Mouse (Mus musculus) liver, adult 2 months (tissue): ENCODE measurements around the gene Rrp7a. TPM values are rescaled to one million over a fixed set of nuclear protein-coding genes. Genes with fewer than 3 reads are reported as not detected.

Experiments used
- DNase-seq: peaks from one replicate; pipeline ENCODE4 v3.0.0-alpha.2; 2011; ENCODE audit warnings: low read depth, low spot score; ENCODE audit errors: extremely low read depth
- H3K27ac ChIP-seq: fragments of 200-500 bp; replicated peaks from 2 replicates; pipeline ENCODE4 v1.5.1; 2012; ENCODE audit warnings: low read depth, mild to moderate bottlenecking, control low read depth, inconsistent platforms, low read length; ENCODE audit not compliant: insufficient read depth
- H3K27me3 ChIP-seq: fragments of 200-500 bp; 2 replicates; pipeline ENCODE4 v1.6.1; 2012; ENCODE audit warnings: mild to moderate bottlenecking, moderate library complexity, low read length, inconsistent platforms; ENCODE audit not compliant: control insufficient read depth, insufficient read depth
- H3K36me3 ChIP-seq: fragments of 200-500 bp; 2 replicates; pipeline ENCODE4 v1.6.1; 2012; ENCODE audit warnings: low read length, inconsistent platforms; ENCODE audit not compliant: control insufficient read depth, insufficient read depth
- H3K4me1 ChIP-seq: fragments of 200-500 bp; 2 replicates; pipeline ENCODE4 v1.6.1; 2011; ENCODE audit warnings: low read length; ENCODE audit not compliant: control insufficient read depth, insufficient read depth
- H3K4me3 ChIP-seq: fragments of 200-500 bp; 2 replicates; pipeline ENCODE4 v1.5.1; 2011; ENCODE audit warnings: low read depth, mild to moderate bottlenecking, control low read depth, low read length, moderate library complexity; ENCODE audit not compliant: insufficient read depth
- H3K79me2 ChIP-seq: fragments of 200-500 bp; 2 replicates; pipeline ENCODE4 v1.6.1; 2012; ENCODE audit warnings: inconsistent platforms, mild to moderate bottlenecking, low read length, moderate library complexity; ENCODE audit not compliant: control insufficient read depth, insufficient read depth
- H3K9ac ChIP-seq: fragments of 200-500 bp; 2 replicates; pipeline ENCODE4 v1.6.1; 2012; ENCODE audit warnings: low read depth, mild to moderate bottlenecking, control low read depth, inconsistent platforms, low read length
- CTCF ChIP-seq: fragments of 200-500 bp; IDR thresholded peaks from 2 replicates; pipeline ENCODE4 v1.5.1; 2011; ENCODE audit warnings: low read depth, low read length, control low read depth
- POLR2A ChIP-seq: fragments of 200-500 bp; IDR thresholded peaks from 2 replicates; pipeline ENCODE4 v1.6.1; 2011; ENCODE audit warnings: low read length, control low read depth; ENCODE audit not compliant: insufficient read depth; ENCODE audit errors: extremely low read depth
- WGBS: fragments of 180-500 bp; shearing (Covaris S2); methylation state at CpG from one replicate; pipeline ENCODE4 v1.1.7; 2018; 5-methylcytosine and 5-hydroxymethylcytosine counted together
- polyA plus RNA-seq: library from polyadenylated mRNA; depleted of rRNA; stranded (reverse); fragments of >200 nt; gene quantifications from 2 replicates; pipeline ENCODE4 v1.2.3, GENCODE M21; 2012
- total RNA-seq: library from RNA; depleted of rRNA; stranded (reverse); fragments of >200 nt; gene quantifications from 2 replicates; pipeline ENCODE4 v1.2.3, GENCODE M21; 2014

The Rrp7a gene
- total and polyA plus RNA-seq, 2 experiments: 9.1 to 44.1 TPM

DNA sequence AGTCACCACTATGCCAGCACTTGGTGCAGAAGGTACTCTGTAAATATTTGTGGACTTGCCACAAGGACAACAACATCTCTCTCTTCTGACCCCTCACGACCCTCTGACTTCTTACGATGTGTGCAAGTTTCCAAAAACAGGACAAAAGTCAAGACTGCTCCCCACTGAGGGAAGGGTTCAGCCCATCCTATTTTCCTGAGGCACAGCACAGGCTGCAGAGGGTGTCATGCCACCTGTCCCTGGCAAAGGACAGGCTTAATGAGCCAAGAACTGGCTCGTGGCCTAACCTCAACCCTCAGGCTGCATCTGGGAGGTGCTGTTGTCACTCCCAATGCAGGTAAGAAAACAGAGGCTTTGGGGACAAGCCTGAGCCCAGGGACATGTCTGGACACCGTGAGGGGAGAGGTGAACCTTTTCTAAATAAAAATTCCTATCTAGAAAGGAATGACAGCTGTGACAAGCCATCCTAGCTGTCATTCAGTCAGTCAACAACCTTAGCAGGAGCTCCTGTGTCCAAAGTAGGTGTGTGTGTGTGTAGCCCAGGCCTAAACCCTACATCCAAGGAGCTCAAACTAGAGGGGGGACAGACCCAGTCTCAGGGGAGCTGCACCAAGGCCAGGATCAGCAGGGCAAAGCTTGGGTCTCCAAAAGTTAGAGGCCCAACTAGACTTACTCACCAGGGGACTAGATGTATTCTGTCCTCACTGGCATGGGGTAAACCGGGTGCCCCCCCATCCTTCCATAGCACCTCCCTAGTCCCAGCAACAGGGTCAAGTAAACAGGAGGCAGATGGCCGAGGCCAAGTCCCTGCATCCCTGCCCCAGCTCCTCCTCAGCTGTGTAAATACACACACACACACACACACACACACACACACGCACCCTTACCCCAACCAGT, 46.5 kb upstream of the Rrp7a start:
- DNase-seq: peak; percentile 89
- Histone ChIP-seq H3K9ac (peak overlapping the region; percentile 87), H3K27me3 (no peaks in the 10 kb centered on the region), H3K4me3 (peak overlapping the region; percentile 7; the same call in 1 of the 2 replicates), H3K27ac (peak overlapping the region; percentile 91), H3K79me2 (peaks cover 39% of the 10 kb centered on the region; the same call in 1 of the 2 replicates), H3K36me3 (peaks cover 1% of the 10 kb centered on the region; the same call in 1 of the 2 replicates), H3K4me1 (peaks cover 47% of the 10 kb centered on the region)
- WGBS: 15% methylated on average over 7 of the region's 7 CpGs
- TF ChIP-seq POLR2A: no peak
- TF ChIP-seq CTCF: no peak

GRCm38 (mm10) chr15:83168311-83168710, 45.7 kb upstream of the Rrp7a start:
- no peak for DNase-seq
- Histone ChIP-seq H3K27me3 (no peaks in the 10 kb centered on the region), H3K36me3 (peaks cover 1% of the 10 kb centered on the region; the same call in 1 of the 2 replicates), H3K27ac (peak overlapping the region; percentile 91), H3K4me1 (peaks cover 51% of the 10 kb centered on the region), H3K79me2 (peaks cover 39% of the 10 kb centered on the region; the same call in 1 of the 2 replicates), H3K9ac (0 out of 2 replicates have a peak overlapping the region, but pooled peaks have one; percentile 13), H3K4me3 (no peak overlapping the region)
- no peak for TF ChIP-seq POLR2A
- no peak for TF ChIP-seq CTCF
- 85% methylated on average over 3 of the region's 3 CpGs for WGBS

GRCm38 (mm10) chr15:83167550-83168065, 45.0 kb upstream of the Rrp7a start:
- H3K4me1 ChIP-seq: peaks cover 52% of the 10 kb centered on the region
- H3K27ac ChIP-seq: peak overlapping the region; percentile 91
- peak; percentile 82 for DNase-seq
- H3K36me3 ChIP-seq: peaks cover 1% of the 10 kb centered on the region; the same call in 1 of the 2 replicates
- H3K4me3 ChIP-seq: no peak overlapping the region
- no peaks in the 10 kb centered on the region for H3K27me3 ChIP-seq
- peaks cover 39% of the 10 kb centered on the region; the same call in 1 of the 2 replicates for H3K79me2 ChIP-seq
- WGBS: 22% methylated on average over 8 of the region's 8 CpGs
- TF ChIP-seq POLR2A: no peak
- no peak for TF ChIP-seq CTCF
- peak overlapping the region; percentile 43 for H3K9ac ChIP-seq

- H3K4me1 ChIP-seq: peaks cover 56% of the 10 kb centered on the region
- no peak overlapping the region for H3K4me3 ChIP-seq
- H3K36me3 ChIP-seq: peaks cover 1% of the 10 kb centered on the region; the same call in 1 of the 2 replicates
- 84% methylated on average over 5 of the region's 5 CpGs for WGBS
- peak overlapping the region; percentile 91 for H3K27ac ChIP-seq
- peaks cover 40% of the 10 kb centered on the region; the same call in 1 of the 2 replicates for H3K79me2 ChIP-seq
- no peaks in the 10 kb centered on the region for H3K27me3 ChIP-seq
- TF ChIP-seq POLR2A (no peak), CTCF (no peak)
- peak overlapping the region; percentile 43 for H3K9ac ChIP-seq
- DNase-seq: no peak
Measured at GRCm38 (mm10) chr15:83167126-83167525, 44.5 kb upstream of the Rrp7a start.

GRCm38 (mm10) chr15:83166642-83167041, 44.0 kb upstream of the Rrp7a start:
- H3K36me3 ChIP-seq: peaks cover 6% of the 10 kb centered on the region; the same call in 1 of the 2 replicates
- H3K4me3 ChIP-seq: peak overlapping the region; percentile 0; the same call in 1 of the 2 replicates
- peaks cover 61% of the 10 kb centered on the region for H3K4me1 ChIP-seq
- WGBS: 18% methylated on average over 3 of the region's 3 CpGs
- peak overlapping the region; percentile 91 for H3K27ac ChIP-seq
- H3K9ac ChIP-seq: peak overlapping the region; percentile 43
- DNase-seq: peak; percentile 64
- peaks cover 42% of the 10 kb centered on the region; the same call in 1 of the 2 replicates for H3K79me2 ChIP-seq
- TF ChIP-seq POLR2A: no peak
- no peak for TF ChIP-seq CTCF
- no peaks in the 10 kb centered on the region for H3K27me3 ChIP-seq
